Mouse (Mus musculus) midbrain, embryonic 11.5 days (tissue): Measurements from ENCODE around the gene Stk4. TPM values are rescaled to one million over a fixed set of nuclear protein-coding genes. Genes with fewer than 3 reads are reported as not detected.
"Not testable (repeated sequence)": the region's sequence is repeated elsewhere in the genome, so short reads cannot be mapped to it uniquely, and the experiment has no call there.

Source experiments
- ATAC-seq: fragments of 200-750 bp; cut with Nextera tagmentation; 2 replicates; pipeline ENCODE4 v1.8.0; 2017; ENCODE audit warnings: moderate TSS enrichment, moderate library complexity; ENCODE audit not compliant: low FRiP score
- DNase-seq: peaks from one replicate; pipeline ENCODE4 v3.0.0; 2015; ENCODE audit warnings: low spot score; ENCODE audit errors: missing footprints
- H3K27ac ChIP-seq: fragments of 300-500 bp; sonication (generic); 2 replicates; pipeline ENCODE4 v1.5.1; 2014; ENCODE audit warnings: low read depth, low read length
- H3K27me3 ChIP-seq: fragments of 300-500 bp; sonication (generic); 2 replicates; pipeline ENCODE4 v1.6.1; 2014; ENCODE audit warnings: mild to moderate bottlenecking, low read length, moderate library complexity, mixed read lengths; ENCODE audit not compliant: control insufficient read depth, insufficient read depth
- H3K36me3 ChIP-seq: fragments of 300-500 bp; sonication (generic); 2 replicates; pipeline ENCODE4 v1.6.1; 2014; ENCODE audit warnings: mild to moderate bottlenecking, low read length, moderate library complexity, mixed read lengths; ENCODE audit not compliant: control insufficient read depth, insufficient read depth
- H3K4me1 ChIP-seq: fragments of 300-500 bp; sonication (generic); 2 replicates; pipeline ENCODE4 v1.6.1; 2014; ENCODE audit warnings: low read length; ENCODE audit not compliant: control insufficient read depth, insufficient read depth
- H3K4me2 ChIP-seq: fragments of 300-500 bp; sonication (generic); 2 replicates; pipeline ENCODE4 v1.6.1; 2014; ENCODE audit warnings: mild to moderate bottlenecking, moderate library complexity
- H3K4me3 ChIP-seq: fragments of 300-500 bp; sonication (generic); 2 replicates; pipeline ENCODE4 v1.5.1; 2014; ENCODE audit warnings: low read depth, low read length
- H3K9ac ChIP-seq: fragments of 300-500 bp; sonication (generic); 2 replicates; pipeline ENCODE4 v1.6.1; 2014; ENCODE audit warnings: low read length
- H3K9me3 ChIP-seq: fragments of 300-500 bp; sonication (generic); 2 replicates; pipeline ENCODE4 v1.6.1; 2016; ENCODE audit warnings: low read length; ENCODE audit not compliant: control insufficient read depth
- WGBS: fragments of 180-500 bp; shearing (Covaris S2); extraction: QIAGEN DNeasy Blood & Tissue Kit; methylation state at CpG from one replicate; pipeline ENCODE4 v1.1.7; 2014; 5-methylcytosine and 5-hydroxymethylcytosine counted together
- polyA plus RNA-seq: library from polyadenylated mRNA; unstranded; fragments of >200 nt; fragmentation: Nextera tagmentation; extraction: Ambion mirVana; gene quantifications from 2 replicates; pipeline ENCODE4 v1.2.1, GENCODE M21; 2014

Gene Stk4
- polyA plus RNA-seq, 1 experiment from 2014 or later, result 33.2 TPM

- Histone ChIP-seq H3K9ac (peak overlapping the region; percentile 36; the same call in 1 of the 2 replicates), H3K4me1 (no peaks in the 10 kb centered on the region), H3K4me2 (peak overlapping the region; percentile 34; the same call in 1 of the 2 replicates), H3K4me3 (peak overlapping the region; percentile 15; the same call in 1 of the 2 replicates), H3K27me3 (no peaks in the 10 kb centered on the region), H3K9me3 (no peaks in the 10 kb centered on the region), H3K36me3 (0 out of 2 replicates have a peak, but pooled peaks cover 2% of the 10 kb centered on the region), H3K27ac (no peak overlapping the region)
- DNase-seq (no peak), ATAC-seq (peak; percentile 65; the same call in 1 of the 2 replicates)
- 4% methylated on average over 13 of the region's 16 CpGs for WGBS
These were observed 22.9 kb upstream of the Stk4 start for GRCm38 (mm10) chr2:164047197-164047690.

GRCm38 (mm10) chr2:164053767-164054166 is 16.4 kb upstream of the Stk4 start:
- no peaks in the 10 kb centered on the region for H3K4me1 ChIP-seq
- H3K36me3 ChIP-seq, result peaks cover 24% of the 10 kb centered on the region
- no peaks in the 10 kb centered on the region for H3K9me3 ChIP-seq
- no peak overlapping the region for H3K9ac ChIP-seq
- no peak overlapping the region for H3K4me3 ChIP-seq
- no peak overlapping the region for H3K4me2 ChIP-seq
- ATAC-seq, result no peak
- DNase-seq, result no peak
- H3K27me3 ChIP-seq, result no peaks in the 10 kb centered on the region
- no peak overlapping the region for H3K27ac ChIP-seq
- WGBS, result 93% methylated on average over 8 of the region's 8 CpGs

- Histone ChIP-seq H3K27ac (no peak overlapping the region), H3K36me3 (peaks cover 28% of the 10 kb centered on the region), H3K9ac (no peak overlapping the region), H3K4me2 (no peak overlapping the region), H3K27me3 (no peaks in the 10 kb centered on the region), H3K9me3 (no peaks in the 10 kb centered on the region), H3K4me1 (no peaks in the 10 kb centered on the region), H3K4me3 (no peak overlapping the region)
- 94% methylated on average over 8 of the region's 8 CpGs for WGBS
- DNase-seq (no peak), ATAC-seq (no peak)
These were observed 15.5 kb upstream of the Stk4 start for GRCm38 (mm10) chr2:164054671-164055070.

- DNase-seq (no peak), ATAC-seq (no peak)
- WGBS, result 89% methylated on average over 8 of the region's 8 CpGs
- Histone ChIP-seq H3K36me3 (peaks cover 31% of the 10 kb centered on the region), H3K4me3 (no peak overlapping the region), H3K9ac (no peak overlapping the region), H3K4me2 (no peak overlapping the region), H3K27ac (no peak overlapping the region), H3K4me1 (no peaks in the 10 kb centered on the region), H3K9me3 (no peaks in the 10 kb centered on the region), H3K27me3 (no peaks in the 10 kb centered on the region)
These were observed 10.4 kb upstream of the Stk4 start for GRCm38 (mm10) chr2:164059634-164060235.

GRCm38 (mm10) chr2:164070765-164071436 is 779 bp downstream of the Stk4 start, which contains the start of gene Tomm34:
Gene Tomm34, minus strand, starts transcription at chr2:164071169.
- Histone ChIP-seq H3K4me1 (peaks cover 20% of the 10 kb centered on the region), H3K36me3 (no peaks in the 10 kb centered on the region), H3K4me3 (peak within 1 kb of the TSS; percentile 93), H3K27me3 (no peaks in the 10 kb centered on the region), H3K4me2 (peak within 1 kb of the TSS; percentile 83), H3K9ac (peak within 1 kb of the TSS; percentile 82), H3K9me3 (no peaks in the 10 kb centered on the region), H3K27ac (peak within 1 kb of the TSS; percentile 45; the same call in 1 of the 2 replicates)
- ATAC-seq (peak; percentile 97), DNase-seq (peak; percentile 100)
- 1% methylated on average over 54 of the region's 55 CpGs for WGBS

- 76% methylated on average over 11 of the region's 11 CpGs for WGBS
- H3K36me3 ChIP-seq, H3K27me3 ChIP-seq, DNase-seq, H3K27ac ChIP-seq, ATAC-seq, H3K9ac ChIP-seq, H3K9me3 ChIP-seq: not testable (repeated sequence)
- H3K4me1 ChIP-seq, result peaks cover 20% of the 10 kb centered on the region
- H3K4me2 ChIP-seq, result peak overlapping the region; percentile 83; the same call in 1 of the 2 replicates
- H3K4me3 ChIP-seq, result peak overlapping the region; percentile 93
These were observed 1.3 kb downstream of the Stk4 start for GRCm38 (mm10) chr2:164071437-164071820.

- Histone ChIP-seq H3K4me1 (peaks cover 20% of the 10 kb centered on the region), H3K4me3 (no peak overlapping the region), H3K27me3 (no peaks in the 10 kb centered on the region), H3K27ac (no peak overlapping the region), H3K4me2 (no peak overlapping the region), H3K9ac (no peak overlapping the region), H3K36me3 (no peaks in the 10 kb centered on the region), H3K9me3 (no peaks in the 10 kb centered on the region)
- ATAC-seq (no peak), DNase-seq (no peak)
- WGBS, result 64% methylated on average over 2 of the region's 2 CpGs
These were observed 2.0 kb downstream of the Stk4 start for GRCm38 (mm10) chr2:164072109-164072508.

- WGBS, result 91% methylated on average over 7 of the region's 7 CpGs
- Histone ChIP-seq H3K27ac (no peak overlapping the region), H3K9ac (no peak overlapping the region), H3K4me2 (no peak overlapping the region), H3K9me3 (no peaks in the 10 kb centered on the region), H3K4me3 (no peak overlapping the region), H3K27me3 (no peaks in the 10 kb centered on the region), H3K4me1 (peaks cover 20% of the 10 kb centered on the region), H3K36me3 (no peaks in the 10 kb centered on the region)
- DNase-seq (no peak), ATAC-seq (no peak)
These were observed 3.0 kb downstream of the Stk4 start for GRCm38 (mm10) chr2:164073120-164073519.

GRCm38 (mm10) chr2:164073918-164074578 is 3.9 kb downstream of the Stk4 start:
- H3K36me3 ChIP-seq, result no peaks in the 10 kb centered on the region
- H3K9me3 ChIP-seq, result no peaks in the 10 kb centered on the region
- DNase-seq (peak; percentile 100), ATAC-seq (peak; percentile 78)
- WGBS, result under 1% methylated on average over 48 of the region's 48 CpGs
- peak overlapping the region; percentile 77 for H3K9ac ChIP-seq
- H3K27me3 ChIP-seq, result no peaks in the 10 kb centered on the region
- peaks cover 18% of the 10 kb centered on the region for H3K4me1 ChIP-seq
- peak overlapping the region; percentile 69 for H3K4me3 ChIP-seq
- peak overlapping the region; percentile 72 for H3K4me2 ChIP-seq
- H3K27ac ChIP-seq, result no peak overlapping the region
